Mouse (Mus musculus): Measurements from ENCODE around the gene Dapk3.
"Not testable (repeated sequence)": the region's sequence is repeated elsewhere in the genome, so short reads cannot be mapped to it uniquely, and the experiment has no call there.

Gene Dapk3

GRCm38 (mm10) chr10:81200605-81201287, 17.9 kb downstream of the Dapk3 start:
- DNase-seq (ENCODE audit: low spot score in 2 of 2): no peak

DNA sequence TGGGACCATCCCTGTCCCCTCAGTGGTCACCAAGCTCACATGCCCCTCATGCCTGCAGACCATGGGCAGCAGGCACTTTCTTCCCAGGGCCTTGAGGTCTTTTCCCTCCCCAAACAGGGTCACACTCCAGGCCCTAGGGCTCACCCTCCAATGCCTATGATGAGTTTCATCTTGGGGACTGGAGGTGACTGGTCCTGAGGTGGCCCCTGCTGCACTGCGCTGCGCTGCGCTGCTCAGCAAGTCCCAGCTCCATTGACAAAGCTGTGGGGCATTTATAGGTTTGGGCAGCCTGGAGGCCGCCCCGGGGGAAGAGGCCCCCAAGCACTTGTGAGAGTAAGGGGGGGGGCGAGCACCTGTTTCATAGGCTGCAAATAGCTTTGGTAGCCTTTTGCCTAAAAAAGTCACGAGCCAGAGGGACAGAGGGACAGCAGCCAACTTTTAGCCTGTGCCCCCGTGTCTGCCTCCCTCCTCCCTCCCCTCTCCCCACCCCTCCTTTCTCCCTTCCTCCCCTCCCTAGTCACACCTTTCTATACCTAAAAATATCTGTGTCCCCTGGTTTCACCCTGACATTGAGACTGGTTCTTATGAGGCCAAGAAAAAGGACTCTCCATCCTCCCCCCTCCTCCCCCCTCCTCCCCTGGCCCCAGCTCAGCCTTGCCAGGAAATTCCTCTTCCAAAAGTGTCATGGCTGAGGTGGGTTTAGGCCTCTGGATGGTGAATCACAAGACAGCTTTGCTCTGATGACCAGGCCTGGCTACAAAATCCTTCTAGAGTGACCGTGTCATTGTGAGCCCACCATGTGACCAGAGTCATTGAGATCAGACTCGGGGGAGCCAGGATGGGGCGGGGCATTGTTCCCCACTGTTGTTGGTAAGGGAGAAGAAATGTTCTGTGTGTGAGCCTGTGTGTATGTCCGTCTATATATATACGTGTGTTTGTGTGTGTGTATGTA, 19.3 kb downstream of the Dapk3 start, which contains the start of gene Nmrk2:
Gene Nmrk2, minus strand, starts transcription at position 245 of the 952 bp plus-strand sequence.
- DNase-seq (ENCODE audit: low spot score in 2 of 2): no peak

DNA sequence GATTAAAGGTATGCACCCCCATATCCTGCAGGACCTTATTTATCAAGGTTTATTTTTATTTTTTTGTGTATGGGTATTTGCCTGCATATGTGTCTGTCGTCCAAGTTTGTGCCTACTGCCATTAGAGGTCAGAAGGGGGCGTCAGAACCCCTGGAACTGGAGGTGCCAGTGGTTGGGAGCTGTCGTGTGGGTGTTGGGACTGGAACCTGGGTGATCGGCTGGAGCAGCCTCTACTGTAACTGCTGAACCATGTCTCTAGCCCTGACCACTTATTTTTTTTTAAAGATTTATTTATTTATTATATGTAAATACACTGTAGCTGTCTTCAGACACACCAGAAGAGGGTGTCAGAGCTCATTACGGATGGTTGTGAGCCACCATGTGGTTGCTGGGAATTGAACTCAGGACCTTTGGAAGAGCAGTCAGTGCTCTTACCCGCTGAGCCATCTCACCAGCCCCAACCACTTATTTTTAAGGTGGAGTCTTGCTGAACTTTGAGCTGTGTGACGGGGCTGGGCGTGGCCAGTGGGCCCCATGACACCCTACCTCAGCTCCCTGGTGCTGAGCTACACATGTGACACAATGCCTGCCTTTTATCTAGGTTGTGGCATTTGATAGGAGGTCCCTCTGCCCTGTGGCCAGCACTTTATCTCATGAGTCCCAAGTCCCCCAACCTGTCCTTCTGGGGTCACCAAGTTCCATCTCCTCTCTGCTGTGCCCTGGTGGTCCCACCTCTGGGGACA, 20.3 kb downstream of the Dapk3 start:
- DNase-seq (ENCODE audit: low spot score in 2 of 2): no peak

DNA sequence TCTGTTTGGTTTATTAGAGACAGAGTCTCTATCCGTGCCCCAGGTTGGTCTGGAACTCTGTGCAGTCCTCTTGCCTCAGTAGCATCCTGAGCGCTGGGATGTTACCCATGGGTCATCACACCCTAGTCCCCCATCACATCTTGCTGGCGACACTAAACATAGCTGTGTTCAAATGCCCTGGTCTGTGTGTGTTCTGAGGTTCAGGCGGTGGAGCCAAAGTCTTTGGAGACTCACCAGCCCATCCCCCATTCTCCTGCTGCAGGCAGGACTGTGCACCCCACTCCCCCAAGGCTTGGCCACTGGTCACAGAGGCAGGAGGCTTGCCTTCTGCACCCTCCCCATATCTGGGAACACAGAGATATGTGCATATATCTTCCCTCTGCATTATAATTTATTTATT, 21.3 kb downstream of the Dapk3 start:
- DNase-seq (ENCODE audit: low spot score in 2 of 2): no peak

GRCm38 (mm10) chr10:81210154-81210553, 27.3 kb downstream of the Dapk3 start:
- no peak for DNase-seq (ENCODE audit: low spot score in 2 of 2)

DNA sequence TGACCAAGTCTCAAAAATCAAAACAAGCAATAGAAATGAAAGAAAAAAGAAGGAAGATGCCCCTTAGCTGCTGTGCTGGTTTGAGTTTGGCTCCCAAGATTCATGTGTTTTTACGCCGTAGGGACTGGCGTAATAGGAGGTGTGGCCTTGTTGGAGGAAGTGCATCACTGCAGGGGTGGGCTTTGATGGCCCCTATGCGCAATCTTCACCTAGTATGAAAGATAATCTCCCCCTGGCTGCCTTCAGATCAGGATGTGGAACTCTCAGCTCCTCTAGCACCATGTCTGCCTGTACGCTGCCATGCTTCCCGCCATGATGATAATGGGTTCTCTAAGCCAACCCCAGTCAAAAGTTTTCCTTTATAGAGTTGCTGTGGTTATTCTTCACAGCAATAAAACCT, 33.5 kb downstream of the Dapk3 start:
- DNase-seq (ENCODE audit: low spot score in 2 of 2): no peak

- DNase-seq (ENCODE audit: low spot score in 2 of 2): no peak
Observed at GRCm38 (mm10) chr10:81216810-81217209, 34.0 kb downstream of the Dapk3 start.

DNA sequence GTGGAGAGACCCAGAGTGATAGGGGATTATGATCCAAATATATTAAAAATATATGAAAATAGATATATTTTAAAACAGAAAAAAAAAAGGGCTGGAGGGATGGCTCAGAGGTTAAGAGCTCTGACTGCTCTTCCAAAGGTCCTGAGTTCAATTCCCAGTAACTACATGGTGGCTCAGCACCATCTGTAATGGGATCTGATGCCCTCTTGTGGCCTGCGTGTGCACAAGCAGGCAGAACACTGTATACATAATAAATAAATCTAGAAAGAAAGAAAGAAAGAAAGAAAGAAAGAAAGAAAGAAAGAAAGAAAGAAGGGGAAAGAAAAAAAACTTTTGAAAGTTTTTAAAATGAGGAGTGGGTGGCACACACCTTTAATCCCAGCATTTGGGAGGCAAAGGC, 34.5 kb downstream of the Dapk3 start:
- not testable (repeated sequence) for DNase-seq (ENCODE audit: low spot score in 2 of 2)

DNA sequence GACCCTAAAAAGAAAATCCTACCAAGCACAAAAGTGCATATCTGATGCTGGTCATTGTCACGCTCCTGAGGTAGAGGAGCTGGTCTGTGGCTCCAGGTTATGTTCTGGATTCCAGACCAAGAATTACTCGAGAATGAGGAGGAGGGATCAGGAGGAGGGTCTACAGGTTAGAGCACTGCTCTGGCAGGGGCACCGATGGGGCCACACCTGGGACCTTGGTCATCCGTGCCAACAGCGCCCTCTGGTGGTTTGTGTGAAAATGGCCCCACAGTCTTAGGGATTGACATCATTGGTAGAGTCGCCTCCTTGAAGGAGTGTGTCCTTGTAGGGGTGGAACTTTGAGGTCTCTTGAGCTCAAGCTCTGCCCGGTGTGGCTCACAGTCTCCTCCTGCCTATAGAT, 35.2 kb downstream of the Dapk3 start:
- DNase-seq (ENCODE audit: low spot score in 2 of 2): peak; percentile 72 to 85

- peak in 1 of 2 experiments; percentile 32 for DNase-seq (ENCODE audit: low spot score in 2 of 2)
Observed at GRCm38 (mm10) chr10:81221402-81222015, 38.7 kb downstream of the Dapk3 start.

- not testable (repeated sequence) for DNase-seq (ENCODE audit: low spot score in 2 of 2)
Observed at GRCm38 (mm10) chr10:81223731-81224130, 40.9 kb downstream of the Dapk3 start.

GRCm38 (mm10) chr10:81229735-81230437, 47.1 kb downstream of the Dapk3 start:
- no peak for DNase-seq (ENCODE audit: low spot score in 2 of 2)

DNA sequence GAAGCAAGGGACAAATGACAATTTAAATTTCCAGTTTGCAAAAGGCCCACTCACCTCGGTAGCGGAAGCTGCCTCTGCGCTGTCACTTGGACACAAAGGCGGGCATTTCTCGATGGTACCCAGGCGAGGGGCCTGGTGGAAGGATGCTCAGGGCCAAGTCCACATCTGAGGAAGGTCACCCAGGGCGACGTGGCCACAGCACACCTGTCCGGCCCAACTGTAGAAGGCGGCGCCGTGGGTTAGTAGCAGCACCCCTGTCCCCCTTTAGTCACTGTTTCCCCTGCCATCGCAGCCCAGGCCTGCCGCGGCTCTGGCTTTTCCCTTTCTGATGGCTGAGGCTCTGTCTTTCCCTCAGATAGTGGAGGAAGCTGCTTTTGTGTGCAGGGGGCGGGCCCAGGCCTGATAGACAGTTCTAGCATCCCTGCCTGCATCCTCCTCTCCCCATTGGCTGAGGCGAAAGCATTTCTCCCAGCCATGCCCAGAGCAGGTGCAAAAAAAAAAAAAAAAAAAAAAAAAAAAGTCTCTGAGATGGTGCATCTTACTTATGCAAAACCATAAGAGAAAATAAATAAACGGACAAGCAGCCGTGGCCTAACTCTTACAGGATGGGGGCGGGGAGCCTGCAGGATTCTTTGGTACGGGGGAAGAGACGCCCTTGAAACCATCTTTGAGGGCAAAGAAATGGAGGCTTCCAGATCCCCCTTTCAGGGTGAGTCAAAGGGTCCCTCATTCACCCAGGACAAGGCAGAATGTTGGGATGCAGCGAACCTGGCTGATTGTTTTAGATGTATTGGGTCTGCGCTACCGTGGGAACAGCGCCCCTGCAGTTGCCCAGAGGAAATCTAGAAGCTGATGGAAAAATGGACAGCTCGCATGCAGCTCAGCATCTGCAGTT, 47.9 kb downstream of the Dapk3 start, which contains the start of gene Atcay:
Gene Atcay, minus strand, starts transcription at position 396 of the 895 bp plus-strand sequence.
- DNase-seq (ENCODE audit: low spot score in 2 of 2): no peak

DNA sequence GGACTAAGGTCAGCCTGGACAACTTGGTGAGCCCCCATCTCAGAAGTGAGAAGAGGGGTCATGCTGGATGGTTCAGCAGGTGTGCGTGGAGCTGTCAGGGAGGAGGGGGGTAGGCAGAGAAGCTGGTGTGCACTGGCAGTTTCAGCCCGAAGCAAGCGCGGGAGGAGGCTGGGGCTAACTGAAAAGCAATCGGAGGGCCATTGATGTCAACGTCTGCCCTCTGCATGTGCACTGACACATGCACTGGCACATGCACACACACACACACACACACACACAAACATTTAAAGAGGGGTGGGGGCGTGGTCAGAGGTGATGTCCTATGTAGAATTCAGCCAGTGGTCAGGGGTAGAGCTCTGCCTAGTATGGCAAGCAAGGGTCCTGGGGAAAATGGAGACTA, 48.6 kb downstream of the Dapk3 start:
- DNase-seq (ENCODE audit: low spot score in 2 of 2): no peak

GRCm38 (mm10) chr10:81232580-81233225, 49.9 kb downstream of the Dapk3 start, which contains the start of gene Zfr2:
Gene Zfr2, plus strand, starts transcription at chr10:81233155.
- DNase-seq (ENCODE audit: low spot score in 2 of 2): peak; percentile 82 to 93

- no peak for DNase-seq (ENCODE audit: low spot score in 2 of 2)
Observed at GRCm38 (mm10) chr10:81233226-81233585, 50.4 kb downstream of the Dapk3 start.

GRCm38 (mm10) chr10:81234206-81234605, 51.4 kb downstream of the Dapk3 start:
- no peak for DNase-seq (ENCODE audit: low spot score in 2 of 2)

DNA sequence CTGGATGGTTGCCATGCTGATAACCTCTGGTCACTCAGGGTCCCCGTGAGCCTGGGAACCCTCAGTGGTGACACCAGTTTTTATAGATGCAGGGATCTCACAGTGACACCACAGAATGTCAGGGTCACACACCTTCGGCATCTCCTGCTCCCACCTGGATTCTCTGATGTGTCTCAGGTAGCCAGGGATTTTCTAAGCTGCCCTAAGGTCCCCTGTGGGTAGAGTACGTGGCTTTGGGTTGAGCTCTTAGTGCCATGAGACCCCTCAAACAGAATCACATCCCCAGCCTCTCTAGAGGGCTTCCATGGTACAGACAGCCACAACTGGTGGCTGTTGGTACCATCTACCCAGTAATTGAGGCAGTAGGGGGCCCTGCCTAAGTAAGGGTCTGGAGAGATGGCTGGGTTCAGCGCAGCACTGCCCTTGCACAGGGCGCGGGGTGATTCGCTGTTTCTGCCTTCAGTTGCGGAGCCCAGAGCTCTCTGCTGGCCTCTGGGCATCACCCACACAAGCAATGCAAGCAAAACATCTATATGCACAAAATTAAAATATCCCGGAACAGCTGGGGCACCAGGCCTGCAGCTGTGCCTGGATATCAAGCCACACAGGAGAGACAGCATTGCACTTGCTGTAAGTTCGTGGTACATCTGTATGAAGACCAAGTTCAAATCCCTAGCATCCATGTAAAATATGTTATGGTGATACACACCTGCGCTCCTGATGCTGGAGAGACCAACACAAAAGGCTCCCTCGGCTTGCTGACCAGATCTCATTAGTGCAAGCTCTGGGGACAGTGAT, 53.9 kb downstream of the Dapk3 start:
- DNase-seq (ENCODE audit: low spot score in 2 of 2): no peak

Measured in natural killer cell, adult 2 months (primary cell).